Mouse (Mus musculus): ENCODE data around the gene Mettl23. TPM values are rescaled to one million over a fixed set of nuclear protein-coding genes. Genes with fewer than 3 reads are reported as not detected.

The Mettl23 gene
- total RNA-seq (2023), result 51.0 TPM

DNA sequence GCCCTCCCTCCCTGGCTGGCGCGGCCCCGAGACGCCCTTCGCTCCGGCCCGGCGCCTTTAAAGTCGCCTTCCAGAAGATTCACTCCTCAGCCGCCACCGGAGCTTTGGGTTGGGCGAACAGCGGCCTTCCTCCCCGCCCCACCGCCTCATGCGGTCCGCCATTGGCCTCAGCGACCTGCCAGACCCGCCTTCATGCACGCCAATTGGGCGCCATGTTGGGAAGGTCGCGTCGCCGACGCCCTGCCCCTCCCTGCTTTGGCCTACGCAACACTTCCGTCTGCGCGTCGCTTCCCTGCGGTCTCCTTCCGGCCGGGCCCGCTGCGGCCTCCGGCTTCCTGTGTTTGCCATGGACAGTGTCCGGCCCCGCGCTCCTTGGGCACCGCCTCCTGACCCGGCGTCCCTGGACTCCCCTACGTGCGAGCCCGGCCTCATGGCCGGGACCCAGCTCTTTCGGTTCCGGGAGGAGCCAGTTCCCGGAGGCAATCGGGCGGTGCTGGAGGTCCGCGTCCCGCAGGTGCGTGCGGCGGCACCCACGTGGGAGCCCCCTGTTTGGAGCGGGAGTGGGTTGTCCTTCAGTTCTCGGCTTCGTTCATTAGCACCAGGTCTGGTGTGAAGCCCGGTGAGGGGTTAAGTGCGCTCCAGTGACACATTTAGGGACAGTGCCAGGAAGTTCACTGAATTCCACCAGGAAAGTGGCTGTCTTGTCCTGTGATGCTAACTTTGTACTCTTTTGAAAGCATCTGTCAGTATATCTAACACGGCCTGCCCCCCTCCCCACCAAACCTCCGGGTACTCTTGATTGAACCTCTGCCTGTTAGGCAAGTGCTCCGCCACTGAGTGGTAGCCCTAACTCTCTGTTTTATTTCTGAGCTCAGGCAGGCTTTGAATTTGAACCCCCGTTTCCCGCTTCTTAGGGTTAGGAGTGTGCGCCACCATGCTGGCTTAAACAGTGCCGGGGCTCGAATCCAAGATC is at the start of gene Mettl23, which contains the start of gene Jmjd6:
Mettl23 (plus strand) TSS at position 18 of the 973 bp plus-strand sequence.
Jmjd6 (minus strand) TSS at position 189 of the 973 bp plus-strand sequence.

DNA sequence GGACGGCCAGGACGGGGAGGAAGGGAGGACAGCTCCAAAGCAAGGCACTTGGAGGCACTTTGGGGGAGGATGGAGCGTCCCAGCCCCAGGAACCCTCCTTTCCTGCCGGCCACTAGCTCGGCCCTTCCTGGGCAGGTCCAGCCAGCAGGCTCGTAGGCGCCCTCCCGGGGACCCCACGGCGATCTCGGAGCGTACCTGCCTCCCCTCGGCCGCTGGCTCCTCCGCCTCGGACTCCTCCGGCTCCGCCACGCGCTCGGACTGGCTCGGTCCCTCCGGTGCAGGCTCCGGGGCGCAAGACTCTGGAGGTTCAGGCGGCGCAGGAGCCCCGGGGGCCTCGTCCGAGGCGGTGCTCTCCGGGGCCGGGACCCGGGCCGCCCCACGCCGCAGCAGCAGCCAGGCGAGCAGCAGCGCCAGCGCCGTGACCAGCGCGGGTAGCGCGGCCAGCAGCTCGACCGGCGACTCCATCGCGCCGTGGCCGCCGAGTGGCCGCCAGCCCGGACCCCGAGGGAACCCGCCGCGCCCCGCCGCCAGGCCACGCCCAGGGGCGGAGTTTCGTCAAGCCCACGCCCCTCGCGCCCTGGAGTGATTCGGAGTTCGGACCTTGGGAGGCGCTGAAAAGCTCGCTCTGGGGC is 15.4 kb upstream of the Mettl23 start, which contains the start of gene Mxra7:
Mxra7 (minus strand) TSS at position 513 of the 632 bp plus-strand sequence.

DNA sequence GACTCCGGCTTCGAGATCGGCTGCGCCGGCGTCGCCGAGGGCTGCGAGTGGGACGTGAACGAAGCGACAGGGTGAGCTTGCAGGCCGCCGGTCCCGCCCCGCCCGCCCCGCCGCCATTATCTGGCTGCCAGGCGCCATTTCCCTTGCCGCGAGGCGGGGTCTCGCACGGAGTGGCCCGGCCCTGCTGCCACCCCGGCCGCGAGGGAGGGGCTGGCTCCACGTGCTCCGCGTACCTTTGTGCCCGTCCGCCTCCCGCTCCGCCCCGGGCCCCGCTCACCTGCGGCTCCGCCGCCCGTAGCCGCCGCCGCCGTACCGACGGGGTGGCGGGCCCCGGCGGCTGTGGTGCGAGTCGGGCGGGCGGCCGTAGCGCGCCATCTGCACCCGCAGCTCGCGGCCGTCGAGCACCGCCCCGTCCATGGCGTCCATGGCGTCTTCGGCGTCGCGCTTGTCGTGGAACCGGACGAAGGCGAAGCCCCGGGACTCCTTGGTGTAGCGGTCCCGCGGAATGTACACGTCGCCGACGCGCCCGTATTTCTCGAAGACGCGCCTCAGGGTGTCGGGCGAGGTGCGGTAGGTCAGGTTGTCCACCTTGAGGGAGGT is 9.3 kb downstream of the Mettl23 start, which contains the start of gene Mfsd11:
Mfsd11 (plus strand) TSS at position 150 of the 600 bp plus-strand sequence.

DNA sequence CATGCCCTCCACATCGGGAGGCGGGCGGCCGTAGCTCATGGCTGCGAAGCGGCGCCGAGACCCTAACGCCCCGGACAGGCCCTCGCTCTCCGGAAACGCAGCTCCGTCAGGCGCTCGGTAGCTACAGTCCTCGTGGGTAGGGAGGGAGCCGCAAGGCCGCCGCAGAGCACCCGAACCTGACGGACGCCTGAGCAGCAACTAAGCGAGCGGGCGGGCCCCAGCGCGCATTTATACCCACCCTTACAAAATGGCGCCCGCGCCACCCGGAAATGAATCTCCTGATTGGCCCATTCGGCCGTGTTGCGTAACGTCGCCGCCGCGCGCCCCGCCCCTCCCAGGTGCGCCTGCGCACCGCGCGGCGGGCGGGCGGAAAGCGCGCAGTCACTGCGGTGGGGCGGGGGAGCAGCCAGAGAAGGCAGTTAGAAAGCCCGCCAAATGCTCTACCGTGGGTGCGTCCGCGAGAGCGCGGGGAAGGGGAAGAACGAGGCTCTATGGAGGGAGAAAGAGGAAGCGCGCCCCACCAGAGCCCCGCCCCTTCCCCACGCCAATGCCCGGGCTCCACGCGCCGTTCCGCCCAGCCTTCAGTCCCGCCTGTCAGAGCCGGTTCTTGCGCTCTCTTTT is 9.9 kb downstream of the Mettl23 start, which contains the start of gene Srsf2:
Srsf2 (minus strand) TSS at position 204 of the 621 bp plus-strand sequence.

Other genes with a start within 250 kb of the Mettl23 start
- gene Rhbdf2, start 216.3 kb upstream of the Mettl23 start, total RNA-seq (2023), result 18.9 TPM
- gene Prcd, start 189.7 kb upstream of the Mettl23 start, total RNA-seq (2023), result not detected
- gene Cygb, start 189.0 kb upstream of the Mettl23 start, total RNA-seq (2023), result not detected
- gene St6galnac1, start 67.8 kb upstream of the Mettl23 start, total RNA-seq (2023), result not detected
- gene Mxra7, start 15.2 kb upstream of the Mettl23 start, total RNA-seq (2023), result not detected
- 54.8 TPM for gene Jmjd6, start 171 bp downstream of the Mettl23 start, total RNA-seq (2023)
- 10.8 TPM for gene Mfsd11, start 9.2 kb downstream of the Mettl23 start, total RNA-seq (2023)
- 401 TPM for gene Srsf2, start 9.8 kb downstream of the Mettl23 start, total RNA-seq (2023)
- gene Mgat5b, start 75.6 kb downstream of the Mettl23 start, total RNA-seq (2023), result not detected